Mouse (Mus musculus): ENCODE data around the gene P2ry13. TPM values are rescaled to one million over a fixed set of nuclear protein-coding genes. Genes with fewer than 3 reads are reported as not detected.

P2ry13 gene
- 2.0 and 2.2 TPM in 2 replicates for total RNA-seq (2014; rRNA removed)
- 1.8 and 2.1 TPM in 2 replicates for polyA plus RNA-seq (2015; fragmentation: Nextera tagmentation; extraction: Ambion mirVana)

DNA sequence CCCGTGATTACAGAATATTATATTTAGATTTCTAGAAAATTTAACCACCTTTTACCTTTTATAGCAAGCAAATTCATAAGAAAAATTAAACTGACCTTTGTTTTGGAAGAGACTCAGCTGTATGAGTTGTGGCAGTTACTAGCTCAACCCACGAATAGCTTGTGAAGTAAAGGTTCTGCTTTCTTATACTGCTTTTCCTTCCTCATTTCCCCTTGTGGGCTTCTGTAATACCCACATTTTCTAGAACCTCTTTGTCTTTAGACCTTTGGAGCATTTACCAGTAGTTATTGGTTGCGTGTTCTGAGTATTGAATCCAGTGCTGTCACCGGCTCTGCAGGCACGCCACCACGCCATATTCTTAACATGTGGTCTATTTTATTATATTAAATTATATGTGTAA lies at the start of gene P2ry13:
TSS of gene P2ry13 (minus strand) at position 156 of the 400 bp plus-strand sequence.
- no peak for ATAC-seq
- no peak for TF ChIP-seq CTCF (IDR thresholded peaks at IDR 0.05; ENCODE audit: low read depth)
- no peak within 1 kb of the TSS for H3K4me2 ChIP-seq (ENCODE audit: low read depth)
- no peak within 1 kb of the TSS for H3K4me3 ChIP-seq (ENCODE audit: low read depth, low read length)
- H3K9me3 ChIP-seq (ENCODE audit: low read length) = no peaks in the 10 kb centered on the region
- H3K27ac ChIP-seq (ENCODE audit: low read depth, low read length) = no peak within 1 kb of the TSS
- WGBS = 92% methylated on average over 6 of the region's 6 CpGs
- H3K9ac ChIP-seq = no peak within 1 kb of the TSS
- no peaks in the 10 kb centered on the region for H3K4me1 ChIP-seq (ENCODE audit: insufficient read depth)
- no peaks in the 10 kb centered on the region; the same call in 1 of the 2 replicates for H3K36me3 ChIP-seq (ENCODE audit: insufficient read depth)
- no peaks in the 10 kb centered on the region for H3K27me3 ChIP-seq (ENCODE audit: insufficient read depth, low read length)
- DNase-seq = no peak

DNA sequence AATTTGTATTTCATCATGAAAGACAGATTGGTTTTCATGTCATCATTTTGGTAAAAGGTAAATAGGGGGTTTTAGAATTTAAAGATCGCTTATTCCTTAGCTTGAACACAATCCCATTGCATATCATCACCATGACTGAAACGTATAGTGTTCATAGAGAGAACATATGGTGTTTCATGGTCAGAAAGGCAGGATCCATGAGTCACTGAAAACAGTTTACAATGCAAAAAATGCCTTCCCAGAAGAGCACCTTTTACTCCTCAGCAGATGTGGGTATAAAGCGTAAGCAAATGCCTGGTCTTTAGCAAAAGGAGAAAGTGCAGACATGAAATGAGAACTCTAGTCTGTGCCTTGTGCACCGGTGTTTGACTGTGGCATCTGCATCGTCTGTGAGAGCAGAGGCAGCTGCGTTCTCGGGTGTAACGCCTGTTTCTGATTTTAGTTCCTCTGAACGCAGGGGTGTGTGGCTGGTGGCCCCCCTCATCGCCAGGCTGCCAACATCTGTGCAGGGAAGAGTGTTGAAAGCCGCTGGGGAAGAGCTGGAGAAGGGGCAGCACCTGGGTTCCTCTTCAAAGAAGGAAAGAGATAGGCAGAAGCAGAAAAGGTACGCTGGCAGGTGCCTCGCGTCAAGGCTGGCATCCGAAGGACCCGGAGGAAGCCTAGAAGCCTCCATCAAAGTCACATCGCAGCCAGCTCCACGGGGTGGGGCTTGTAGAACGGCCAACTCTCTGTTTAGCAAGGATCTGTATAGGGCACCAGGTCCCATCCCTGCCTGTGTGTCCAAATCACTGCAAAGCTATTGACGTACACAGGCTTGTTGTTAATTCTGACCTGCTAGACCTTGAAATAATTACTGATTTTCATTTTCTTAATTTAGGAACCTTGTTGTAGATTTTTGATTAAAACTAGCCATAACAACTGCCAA lies 47.3 kb upstream of the P2ry13 start:
- WGBS = 87% methylated on average over 20 of the region's 20 CpGs
- no peaks in the 10 kb centered on the region for H3K36me3 ChIP-seq (ENCODE audit: insufficient read depth)
- H3K4me3 ChIP-seq (ENCODE audit: low read depth, low read length) = no peak overlapping the region
- DNase-seq (no peak), ATAC-seq (no peak)
- no peaks in the 10 kb centered on the region for H3K9me3 ChIP-seq (ENCODE audit: low read length)
- H3K27me3 ChIP-seq (ENCODE audit: insufficient read depth, low read length) = no peaks in the 10 kb centered on the region
- no peak overlapping the region for H3K27ac ChIP-seq (ENCODE audit: low read depth, low read length)
- H3K9ac ChIP-seq = no peak overlapping the region
- 0 out of 2 replicates have a peak, but pooled peaks cover 2% of the 10 kb centered on the region for H3K4me1 ChIP-seq (ENCODE audit: insufficient read depth)
- no peak for TF ChIP-seq CTCF (IDR thresholded peaks at IDR 0.05; ENCODE audit: low read depth)
- no peak overlapping the region for H3K4me2 ChIP-seq (ENCODE audit: low read depth)

DNA sequence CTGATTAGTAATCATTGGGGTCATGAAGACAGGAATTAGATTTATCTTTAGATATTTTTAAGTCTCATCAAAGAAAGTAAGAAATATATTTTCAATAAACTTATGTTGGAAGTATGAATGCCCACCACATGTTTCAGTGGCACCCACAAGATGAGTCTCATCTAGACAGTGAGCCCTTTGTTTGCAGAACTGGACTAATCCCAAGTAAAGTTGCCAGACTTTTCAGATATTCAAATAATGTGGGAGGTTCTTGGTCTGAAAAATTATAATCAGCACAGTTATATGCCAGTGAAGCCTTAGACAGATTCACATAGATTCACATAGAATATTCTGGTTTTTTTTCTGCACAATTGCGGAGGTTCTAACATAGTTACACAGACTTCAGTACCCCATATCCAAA lies 39.8 kb upstream of the P2ry13 start:
- H3K36me3 ChIP-seq (ENCODE audit: insufficient read depth) = no peaks in the 10 kb centered on the region
- no peak for ATAC-seq
- no peak for DNase-seq
- no peaks in the 10 kb centered on the region for H3K4me1 ChIP-seq (ENCODE audit: insufficient read depth)
- no peak overlapping the region for H3K4me2 ChIP-seq (ENCODE audit: low read depth)
- H3K9me3 ChIP-seq (ENCODE audit: low read length) = no peaks in the 10 kb centered on the region
- H3K27me3 ChIP-seq (ENCODE audit: insufficient read depth, low read length) = no peaks in the 10 kb centered on the region
- H3K9ac ChIP-seq = no peak overlapping the region
- TF ChIP-seq CTCF (IDR thresholded peaks at IDR 0.05; ENCODE audit: low read depth) = no peak
- H3K27ac ChIP-seq (ENCODE audit: low read depth, low read length) = no peak overlapping the region
- WGBS = 98% methylated on average over 1 of the region's 1 CpGs
- no peak overlapping the region for H3K4me3 ChIP-seq (ENCODE audit: low read depth, low read length)

- Histone ChIP-seq H3K9me3 (ENCODE audit: low read length) (no peaks in the 10 kb centered on the region), H3K9ac (no peak overlapping the region), H3K36me3 (ENCODE audit: insufficient read depth) (no peaks in the 10 kb centered on the region), H3K4me1 (ENCODE audit: insufficient read depth) (no peaks in the 10 kb centered on the region), H3K27ac (ENCODE audit: low read depth, low read length) (no peak overlapping the region), H3K4me3 (ENCODE audit: low read depth, low read length) (no peak overlapping the region), H3K4me2 (ENCODE audit: low read depth) (no peak overlapping the region), H3K27me3 (ENCODE audit: insufficient read depth, low read length) (no peaks in the 10 kb centered on the region)
- ATAC-seq = no peak
- DNase-seq = no peak
- no peak for TF ChIP-seq CTCF (IDR thresholded peaks at IDR 0.05; ENCODE audit: low read depth)
- 89% methylated on average over 6 of the region's 6 CpGs for WGBS
These were observed 37.3 kb upstream of the P2ry13 start for GRCm38 (mm10) chr3:59248031-59248430.

- no peak for TF ChIP-seq CTCF (IDR thresholded peaks at IDR 0.05; ENCODE audit: low read depth)
- H3K9me3 ChIP-seq (ENCODE audit: low read length) = no peaks in the 10 kb centered on the region
- no peaks in the 10 kb centered on the region for H3K27me3 ChIP-seq (ENCODE audit: insufficient read depth, low read length)
- no peak overlapping the region for H3K4me2 ChIP-seq (ENCODE audit: low read depth)
- H3K27ac ChIP-seq (ENCODE audit: low read depth, low read length) = no peak overlapping the region
- H3K4me3 ChIP-seq (ENCODE audit: low read depth, low read length) = no peak overlapping the region
- DNase-seq = no peak
- WGBS = 71% methylated on average over 6 of the region's 6 CpGs
- no peak overlapping the region for H3K9ac ChIP-seq
- no peaks in the 10 kb centered on the region for H3K36me3 ChIP-seq (ENCODE audit: insufficient read depth)
- no peak for ATAC-seq
- no peaks in the 10 kb centered on the region for H3K4me1 ChIP-seq (ENCODE audit: insufficient read depth)
These were observed 32.7 kb upstream of the P2ry13 start for GRCm38 (mm10) chr3:59243384-59243783.

DNA sequence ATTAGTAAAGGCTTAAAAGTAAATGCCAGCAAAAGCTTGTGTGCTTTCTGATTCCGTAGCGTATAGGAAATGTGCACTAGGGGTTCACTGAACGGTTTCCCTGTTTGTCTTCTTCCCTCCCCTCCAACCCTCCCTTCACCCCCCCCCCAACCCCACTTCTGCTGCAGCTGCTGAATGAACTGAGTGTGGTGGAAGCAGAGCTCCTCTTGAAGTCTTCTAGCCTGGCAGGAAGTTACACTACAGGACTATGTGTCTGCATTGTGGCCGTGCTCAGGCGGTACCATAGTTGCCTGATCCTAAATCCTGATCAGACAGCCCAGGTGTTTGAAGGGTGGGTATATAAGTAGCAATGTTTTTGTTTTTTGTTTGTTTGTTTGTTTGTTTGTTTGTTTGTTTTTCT lies 24.2 kb upstream of the P2ry13 start:
- Histone ChIP-seq H3K27ac (ENCODE audit: low read depth, low read length) (no peak overlapping the region), H3K4me1 (ENCODE audit: insufficient read depth) (no peaks in the 10 kb centered on the region), H3K9me3 (ENCODE audit: low read length) (no peaks in the 10 kb centered on the region), H3K4me2 (ENCODE audit: low read depth) (no peak overlapping the region), H3K9ac (no peak overlapping the region), H3K27me3 (ENCODE audit: insufficient read depth, low read length) (no peaks in the 10 kb centered on the region), H3K4me3 (ENCODE audit: low read depth, low read length) (no peak overlapping the region), H3K36me3 (ENCODE audit: insufficient read depth) (no peaks in the 10 kb centered on the region)
- DNase-seq (no peak), ATAC-seq (no peak)
- WGBS = 80% methylated on average over 5 of the region's 5 CpGs
- TF ChIP-seq CTCF (IDR thresholded peaks at IDR 0.05; ENCODE audit: low read depth) = no peak

GRCm38 (mm10) chr3:59230912-59231311 lies 20.2 kb upstream of the P2ry13 start:
- 58% methylated on average over 3 of the region's 3 CpGs for WGBS
- no peaks in the 10 kb centered on the region for H3K9me3 ChIP-seq (ENCODE audit: low read length)

More at GRCm38 (mm10) chr3:59230912-59231311, 20.2 kb upstream of the P2ry13 start:
- no peak overlapping the region for H3K9ac ChIP-seq
- no peaks in the 10 kb centered on the region for H3K4me1 ChIP-seq (ENCODE audit: insufficient read depth)
- ATAC-seq (no peak), DNase-seq (no peak)
- TF ChIP-seq CTCF (IDR thresholded peaks at IDR 0.05; ENCODE audit: low read depth) = no peak
- H3K27ac ChIP-seq (ENCODE audit: low read depth, low read length) = no peak overlapping the region
- no peak overlapping the region for H3K4me3 ChIP-seq (ENCODE audit: low read depth, low read length)
- no peaks in the 10 kb centered on the region for H3K36me3 ChIP-seq (ENCODE audit: insufficient read depth)
- no peak overlapping the region for H3K4me2 ChIP-seq (ENCODE audit: low read depth)
- no peaks in the 10 kb centered on the region for H3K27me3 ChIP-seq (ENCODE audit: insufficient read depth, low read length)
